Mouse (Mus musculus) T-cell, adult 2 months (primary cell): ENCODE results near the gene 6030468B19Rik.

Experiments
- DNase-seq: peaks from one replicate; pipeline ENCODE4 v3.0.0; 2022; ENCODE audit warnings: low spot score

The 6030468B19Rik gene

GRCm38 (mm10) chr11:117797511-117798159 lies at the start of gene 6030468B19Rik:
Gene 6030468B19Rik (plus strand): TSS chr11:117797660.
- no peak for DNase-seq

GRCm38 (mm10) chr11:117748628-117749027 lies 48.8 kb upstream of the 6030468B19Rik start:
- no peak for DNase-seq

GRCm38 (mm10) chr11:117749414-117749813 lies 48.0 kb upstream of the 6030468B19Rik start:
- DNase-seq, result no peak

GRCm38 (mm10) chr11:117751544-117751943 lies 45.9 kb upstream of the 6030468B19Rik start:
- DNase-seq, result no peak

GRCm38 (mm10) chr11:117755891-117756290 lies 41.6 kb upstream of the 6030468B19Rik start:
- DNase-seq, result no peak

GRCm38 (mm10) chr11:117759267-117759666 lies 38.2 kb upstream of the 6030468B19Rik start:
- no peak for DNase-seq

GRCm38 (mm10) chr11:117760374-117761119 lies 36.9 kb upstream of the 6030468B19Rik start:
- DNase-seq, result no peak

GRCm38 (mm10) chr11:117761801-117762200 lies 35.7 kb upstream of the 6030468B19Rik start:
- no peak for DNase-seq

- DNase-seq, result no peak
These were observed 35.2 kb upstream of the 6030468B19Rik start for GRCm38 (mm10) chr11:117762246-117762645.

- DNase-seq, result no peak
These were observed 33.1 kb upstream of the 6030468B19Rik start for GRCm38 (mm10) chr11:117764319-117764718.

- DNase-seq, result no peak
These were observed 32.1 kb upstream of the 6030468B19Rik start for GRCm38 (mm10) chr11:117765361-117765760.

- no peak for DNase-seq
These were observed 31.2 kb upstream of the 6030468B19Rik start for GRCm38 (mm10) chr11:117766275-117766674.

GRCm38 (mm10) chr11:117768725-117769682 lies 28.5 kb upstream of the 6030468B19Rik start:
- DNase-seq, result no peak

- DNase-seq, result no peak
These were observed 27.8 kb upstream of the 6030468B19Rik start for GRCm38 (mm10) chr11:117769683-117770047.

GRCm38 (mm10) chr11:117770407-117770806 lies 27.1 kb upstream of the 6030468B19Rik start:
- no peak for DNase-seq

GRCm38 (mm10) chr11:117772352-117772751 lies 25.1 kb upstream of the 6030468B19Rik start:
- no peak for DNase-seq

- DNase-seq, result no peak
These were observed 22.5 kb upstream of the 6030468B19Rik start for GRCm38 (mm10) chr11:117774925-117775324.

GRCm38 (mm10) chr11:117775540-117775939 lies 21.9 kb upstream of the 6030468B19Rik start:
- DNase-seq, result no peak

GRCm38 (mm10) chr11:117776085-117776792 lies 21.2 kb upstream of the 6030468B19Rik start:
- DNase-seq, result no peak

GRCm38 (mm10) chr11:117777111-117777510 lies 20.3 kb upstream of the 6030468B19Rik start:
- DNase-seq, result peak; percentile 75

- no peak for DNase-seq
These were observed 19.4 kb upstream of the 6030468B19Rik start for GRCm38 (mm10) chr11:117778031-117778430.
